Mouse (Mus musculus): ENCODE results near the gene Suco.

- no peak for TF ChIP-seq POLR2A (IDR thresholded peaks at IDR 0.05; ENCODE audit: borderline replicate concordance, extremely low read depth, insufficient read depth, insufficient read length, poor library complexity, severe bottlenecking)
- no peak for TF ChIP-seq CTCF (IDR thresholded peaks at IDR 0.05; ENCODE audit: borderline replicate concordance, extremely low read depth, insufficient read depth, insufficient read length)
These were observed 49.8 kb downstream of the Suco start for GRCm38 (mm10) chr1:161826677-161827076.
